Mouse (Mus musculus): ENCODE data around the gene Stab2. TPM values are rescaled to one million over a fixed set of nuclear protein-coding genes. Genes with fewer than 3 reads are reported as not detected.

Stab2 gene
- polyA plus RNA-seq, 2 experiments, result 10.8 to 17.9 TPM

DNA sequence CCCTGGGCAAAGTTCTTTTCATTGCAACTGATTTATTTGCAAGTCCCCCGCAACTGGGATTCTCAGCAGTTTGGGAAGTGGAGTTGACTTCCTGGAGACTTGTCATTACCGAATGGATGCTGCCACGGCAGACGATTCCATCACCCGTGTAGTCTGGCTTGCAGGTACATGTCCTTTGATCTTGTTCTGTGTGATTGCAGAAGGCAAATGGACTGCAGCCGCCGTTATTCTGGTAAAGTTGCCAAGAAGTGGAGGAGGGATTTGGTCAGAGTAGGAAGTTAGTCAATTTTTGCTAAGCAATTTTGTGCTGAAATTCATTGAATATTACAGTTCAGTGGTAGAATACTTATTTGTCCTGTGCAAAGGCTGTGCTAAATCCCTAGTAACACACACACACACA is 129.1 kb downstream of the Stab2 start:
- Histone ChIP-seq H3K4me2 (ENCODE audit: low read depth) (no peak overlapping the region), H3K36me3 (replicated peaks; ENCODE audit: control insufficient read depth, insufficient read depth, low read depth) (no peaks in the 10 kb centered on the region), H3K27ac (no peak overlapping the region), H3K9me3 (ENCODE audit: control insufficient read depth, low read length) (no peaks in the 10 kb centered on the region), H3K4me1 (replicated peaks; ENCODE audit: control insufficient read depth in 2 of 2, insufficient read depth in 2 of 2, low read length in 1 of 2) (no peaks in the 10 kb centered on the region), H3K27me3 (ENCODE audit: control insufficient read depth, insufficient read depth, low read length) (no peaks in the 10 kb centered on the region), H3K4me3 (ENCODE audit: insufficient read depth in 1 of 2, low read depth in 2 of 2, low read length in 2 of 2) (no peak overlapping the region), H3K9ac (replicated peaks) (no peak overlapping the region)
- TF ChIP-seq CTCF (IDR thresholded peaks at IDR 0.05; ENCODE audit: low read depth) (no peak), EP300 (IDR thresholded peaks at IDR 0.05; ENCODE audit: low read depth) (no peak)
- WGBS (ENCODE audit: insufficient replicate concordance), result 70% methylated on average over 7 of the region's 7 CpGs
- ATAC-seq (ENCODE audit: insufficient read depth), result no peak
- DNase-seq (ENCODE audit: low read depth in 3 of 3, low spot score in 3 of 3), result no peak

DNA sequence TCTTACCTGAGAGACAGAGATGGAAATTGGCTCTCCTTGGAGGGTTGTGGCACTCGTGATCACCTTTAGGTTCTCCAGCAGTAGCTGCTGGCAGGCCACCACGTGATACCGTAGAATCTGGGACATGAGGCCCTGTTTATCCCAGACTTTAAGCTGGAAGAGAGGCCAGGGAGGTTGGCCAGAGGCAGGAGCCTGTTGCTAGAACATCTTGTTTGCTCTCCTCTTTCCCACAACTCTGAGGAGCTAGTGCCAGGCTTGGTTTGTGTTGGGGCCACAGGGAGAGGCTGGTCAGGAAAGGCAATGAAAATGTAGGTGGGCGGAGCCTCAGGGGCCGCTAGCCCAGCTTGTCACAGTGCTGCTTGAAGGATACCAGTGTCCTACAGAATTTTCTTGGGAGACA is 135.2 kb downstream of the Stab2 start:
- TF ChIP-seq EP300 (IDR thresholded peaks at IDR 0.05; ENCODE audit: low read depth), result no peak
- no peak for TF ChIP-seq CTCF (IDR thresholded peaks at IDR 0.05; ENCODE audit: low read depth)
- WGBS (ENCODE audit: insufficient replicate concordance), result 60% methylated on average over 5 of the region's 5 CpGs
- ATAC-seq (ENCODE audit: insufficient read depth) (no peak), DNase-seq (ENCODE audit: low read depth in 3 of 3, low spot score in 3 of 3) (no peak)
- no peak overlapping the region for H3K9ac ChIP-seq (replicated peaks)
- no peak overlapping the region for H3K27ac ChIP-seq
- H3K4me2 ChIP-seq (ENCODE audit: low read depth), result no peak overlapping the region
- no peaks in the 10 kb centered on the region for H3K36me3 ChIP-seq (replicated peaks; ENCODE audit: control insufficient read depth, insufficient read depth, low read depth)
- H3K27me3 ChIP-seq (ENCODE audit: control insufficient read depth, insufficient read depth, low read length), result no peaks in the 10 kb centered on the region
- no peaks in the 10 kb centered on the region for H3K9me3 ChIP-seq (ENCODE audit: control insufficient read depth, low read length)
- H3K4me1 ChIP-seq (replicated peaks; ENCODE audit: control insufficient read depth in 2 of 2, insufficient read depth in 2 of 2, low read length in 1 of 2), result no peaks in the 10 kb centered on the region
- no peak overlapping the region for H3K4me3 ChIP-seq (ENCODE audit: insufficient read depth in 1 of 2, low read depth in 2 of 2, low read length in 2 of 2)

DNA sequence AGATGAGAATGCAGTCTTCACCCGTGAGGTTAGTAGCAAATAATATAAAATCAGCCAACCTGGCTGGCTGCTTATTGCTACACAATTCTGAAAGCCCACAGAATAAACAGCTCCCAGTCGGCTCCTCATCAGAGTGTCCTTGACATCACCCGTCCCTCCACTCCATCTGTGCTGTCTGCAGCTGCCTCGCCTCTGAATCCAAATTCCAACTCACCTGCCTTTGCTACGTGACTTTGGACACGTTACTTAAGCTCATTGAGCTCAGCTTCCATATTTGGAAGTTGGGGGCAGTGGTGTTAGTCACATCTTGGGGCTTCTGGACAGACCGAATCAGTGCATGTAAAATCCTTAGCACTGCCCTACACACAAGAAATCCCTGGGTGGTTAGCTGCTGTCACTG is 135.7 kb downstream of the Stab2 start:
- Histone ChIP-seq H3K27ac (no peak overlapping the region), H3K9ac (replicated peaks) (no peak overlapping the region), H3K4me1 (replicated peaks; ENCODE audit: control insufficient read depth in 2 of 2, insufficient read depth in 2 of 2, low read length in 1 of 2) (no peaks in the 10 kb centered on the region), H3K4me3 (ENCODE audit: insufficient read depth in 1 of 2, low read depth in 2 of 2, low read length in 2 of 2) (no peak overlapping the region), H3K27me3 (ENCODE audit: control insufficient read depth, insufficient read depth, low read length) (no peaks in the 10 kb centered on the region), H3K4me2 (ENCODE audit: low read depth) (no peak overlapping the region), H3K9me3 (ENCODE audit: control insufficient read depth, low read length) (no peaks in the 10 kb centered on the region), H3K36me3 (replicated peaks; ENCODE audit: control insufficient read depth, insufficient read depth, low read depth) (no peaks in the 10 kb centered on the region)
- TF ChIP-seq CTCF (IDR thresholded peaks at IDR 0.05; ENCODE audit: low read depth) (no peak), EP300 (IDR thresholded peaks at IDR 0.05; ENCODE audit: low read depth) (no peak)
- no peak for ATAC-seq (ENCODE audit: insufficient read depth)
- 48% methylated on average over 7 of the region's 7 CpGs for WGBS (ENCODE audit: insufficient replicate concordance)
- DNase-seq (ENCODE audit: low read depth in 3 of 3, low spot score in 3 of 3), result no peak

DNA sequence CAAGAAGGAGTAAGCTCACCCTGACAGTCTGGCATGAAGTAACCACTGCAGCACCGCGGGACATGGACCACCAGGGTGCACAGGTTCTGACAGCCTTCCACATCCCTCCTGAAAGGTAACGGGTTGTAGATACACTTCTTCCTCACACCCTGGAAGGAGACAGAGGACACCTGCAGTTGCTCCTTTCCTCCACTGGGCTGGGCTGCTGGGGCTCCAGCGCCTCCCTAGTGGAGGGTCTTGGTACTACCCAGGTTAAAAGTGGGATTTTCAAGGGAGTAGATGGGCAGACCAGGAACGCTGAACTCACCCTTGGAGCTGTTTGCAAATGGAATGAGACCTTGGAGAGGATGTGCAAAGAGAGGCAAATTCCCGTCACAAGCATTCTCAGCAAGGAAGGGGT is 144.4 kb downstream of the Stab2 start:
- no peak for ATAC-seq (ENCODE audit: insufficient read depth)
- no peak overlapping the region for H3K9ac ChIP-seq (replicated peaks)
- TF ChIP-seq EP300 (IDR thresholded peaks at IDR 0.05; ENCODE audit: low read depth) (no peak), CTCF (IDR thresholded peaks at IDR 0.05; ENCODE audit: low read depth) (peak; percentile 68)
- H3K9me3 ChIP-seq (ENCODE audit: control insufficient read depth, low read length), result no peaks in the 10 kb centered on the region
- no peaks in the 10 kb centered on the region; the same call in 1 of the 2 replicates for H3K27me3 ChIP-seq (ENCODE audit: control insufficient read depth, insufficient read depth, low read length)
- H3K36me3 ChIP-seq (replicated peaks; ENCODE audit: control insufficient read depth, insufficient read depth, low read depth), result no peaks in the 10 kb centered on the region
- H3K4me1 ChIP-seq (replicated peaks; ENCODE audit: control insufficient read depth in 2 of 2, insufficient read depth in 2 of 2, low read length in 1 of 2), result no peaks in the 10 kb centered on the region
- no peak for DNase-seq (ENCODE audit: low read depth in 3 of 3, low spot score in 3 of 3)
- no peak overlapping the region for H3K4me2 ChIP-seq (ENCODE audit: low read depth)
- 74% methylated on average over 6 of the region's 6 CpGs for WGBS (ENCODE audit: insufficient replicate concordance)
- H3K4me3 ChIP-seq (ENCODE audit: insufficient read depth in 1 of 2, low read depth in 2 of 2, low read length in 2 of 2), result no peak overlapping the region
- no peak overlapping the region for H3K27ac ChIP-seq

DNA sequence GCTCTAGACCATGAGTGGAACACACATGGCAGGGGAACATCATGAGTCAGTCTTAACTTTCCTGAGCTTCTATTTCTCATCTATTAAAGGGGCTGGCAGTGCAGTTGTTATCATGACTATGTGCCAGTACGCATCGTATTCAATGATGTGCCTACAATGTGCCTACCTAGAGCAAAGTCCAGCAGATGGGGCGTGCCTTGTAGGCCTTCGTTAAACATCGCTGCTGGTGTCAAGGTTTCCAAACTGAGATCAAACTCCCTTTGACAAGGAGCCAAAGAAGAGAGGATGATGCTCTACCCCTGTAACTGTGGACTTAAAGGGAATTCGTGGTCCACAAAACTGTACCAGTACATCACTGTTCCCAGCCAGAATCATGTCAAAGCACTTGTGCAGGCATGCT is 145.3 kb downstream of the Stab2 start:
- no peak overlapping the region for H3K4me2 ChIP-seq (ENCODE audit: low read depth)
- 73% methylated on average over 6 of the region's 6 CpGs for WGBS (ENCODE audit: insufficient replicate concordance)
- no peaks in the 10 kb centered on the region for H3K9me3 ChIP-seq (ENCODE audit: control insufficient read depth, low read length)
- DNase-seq (ENCODE audit: low read depth in 3 of 3, low spot score in 3 of 3), result no peak
- H3K4me1 ChIP-seq (replicated peaks; ENCODE audit: control insufficient read depth in 2 of 2, insufficient read depth in 2 of 2, low read length in 1 of 2), result no peaks in the 10 kb centered on the region
- no peaks in the 10 kb centered on the region for H3K36me3 ChIP-seq (replicated peaks; ENCODE audit: control insufficient read depth, insufficient read depth, low read depth)
- no peaks in the 10 kb centered on the region; the same call in 1 of the 2 replicates for H3K27me3 ChIP-seq (ENCODE audit: control insufficient read depth, insufficient read depth, low read length)
- TF ChIP-seq CTCF (IDR thresholded peaks at IDR 0.05; ENCODE audit: low read depth) (no peak), EP300 (IDR thresholded peaks at IDR 0.05; ENCODE audit: low read depth) (no peak)
- no peak overlapping the region for H3K4me3 ChIP-seq (ENCODE audit: insufficient read depth in 1 of 2, low read depth in 2 of 2, low read length in 2 of 2)
- no peak overlapping the region for H3K9ac ChIP-seq (replicated peaks)
- no peak overlapping the region for H3K27ac ChIP-seq
- no peak for ATAC-seq (ENCODE audit: insufficient read depth)
